8 mouse cellular contexts compared by ENCODE assay signal in genomic region chr12:76534233-76534632, GRCm38 (mm10). TPM values are rescaled to one million over a fixed set of nuclear protein-coding genes. Genes with fewer than 3 reads are reported as not detected.
DNase-seq lines count a peak whose midpoint lies in the region; ATAC-seq and TF ChIP-seq lines count a peak whose summit lies in the region.

No protein-coding gene starts in this region.

- no peak for TF ChIP-seq CTCF in cerebellum, adult 2 months (IDR thresholded peaks at IDR 0.05; ENCODE audit: borderline replicate concordance, insufficient read depth, low read depth, low read length)

- TF ChIP-seq POLR2A in cerebellum, adult 2 months (IDR thresholded peaks at IDR 0.05; ENCODE audit: borderline replicate concordance, insufficient read depth, low read length) = no peak

- ATAC-seq in liver, embryonic 12.5 days = no peak
- no peak for ATAC-seq in stomach, embryonic 16.5 days (ENCODE audit: insufficient read depth, low FRiP score)

- no peaks in the 10 kb centered on the region for H3K36me3 ChIP-seq in liver, embryonic 12.5 days
- no peaks in the 10 kb centered on the region for H3K36me3 ChIP-seq in stomach, embryonic 16.5 days (ENCODE audit: control insufficient read depth, insufficient read depth, low read length)

- no peaks in the 10 kb centered on the region for H3K27me3 ChIP-seq in cerebellum, adult 2 months (ENCODE audit: control insufficient read depth, insufficient read depth, low read length)
- H3K27me3 ChIP-seq in liver, embryonic 12.5 days (replicated peaks) = peaks cover 83% of the 10 kb centered on the region
- no peaks in the 10 kb centered on the region; the same call in 1 of the 2 replicates for H3K27me3 ChIP-seq in stomach, embryonic 16.5 days (ENCODE audit: control insufficient read depth, insufficient read depth, low read length)

- 12% methylated on average over 11 of the region's 11 CpGs for WGBS in cerebellum, adult 2 months
- WGBS in liver, embryonic 12.5 days (ENCODE audit: insufficient replicate concordance) = 0% methylated on average over 11 of the region's 11 CpGs
- WGBS in stomach, embryonic 16.5 days = 1% methylated on average over 11 of the region's 11 CpGs

- peak overlapping the region; percentile 61 for H3K9ac ChIP-seq in liver, embryonic 12.5 days
- peak overlapping the region; percentile 88 for H3K9ac ChIP-seq in stomach, embryonic 16.5 days (ENCODE audit: low read length)

- peak overlapping the region; percentile 72 for H3K4me2 ChIP-seq in liver, embryonic 12.5 days
- peak overlapping the region; percentile 96 for H3K4me2 ChIP-seq in stomach, embryonic 16.5 days (ENCODE audit: low read depth, low read length)

- no peaks in the 10 kb centered on the region for H3K9me3 ChIP-seq in liver, embryonic 12.5 days (replicated peaks)
- no peaks in the 10 kb centered on the region for H3K9me3 ChIP-seq in stomach, embryonic 16.5 days (replicated peaks; ENCODE audit: control insufficient read depth, low read length)

- no peak for DNase-seq in cerebellum, adult 2 months
- no peak for DNase-seq in cerebellum, adult 9-11 months
- DNase-seq in thymus, postnatal 4 days = peak; percentile 47
- DNase-seq in thymus, postnatal 10 days (ENCODE audit: low spot score in 2 of 2) = no peak
- DNase-seq in gastrocnemius, postnatal 25 days = no peak
- DNase-seq in right cerebral cortex, postnatal 36 days (ENCODE audit: low spot score in 2 of 2) = no peak

- H3K4me1 ChIP-seq in cerebellum, adult 2 months (ENCODE audit: control insufficient read depth, insufficient read depth, low read length) = 0 out of 2 replicates have a peak, but pooled peaks cover 3% of the 10 kb centered on the region
- H3K4me1 ChIP-seq in liver, embryonic 12.5 days = peaks cover 41% of the 10 kb centered on the region
- peaks cover 25% of the 10 kb centered on the region for H3K4me1 ChIP-seq in stomach, embryonic 16.5 days (ENCODE audit: control insufficient read depth, insufficient read depth, low read length)

- H3K27ac ChIP-seq in cerebellum, adult 2 months (ENCODE audit: insufficient read depth, low read length) = peak overlapping the region; percentile 3; the same call in 1 of the 2 replicates
- H3K27ac ChIP-seq in liver, embryonic 12.5 days = peak overlapping the region; percentile 63
- H3K27ac ChIP-seq in stomach, embryonic 16.5 days (ENCODE audit: low read length) = peak overlapping the region; percentile 94

- H3K4me3 ChIP-seq in cerebellum, adult 2 months (replicated peaks; ENCODE audit: insufficient read depth, low read depth, low read length) = peak overlapping the region; percentile 78
- peak overlapping the region; percentile 56 for H3K4me3 ChIP-seq in liver, embryonic 12.5 days
- peak overlapping the region; percentile 77 for H3K4me3 ChIP-seq in stomach, embryonic 16.5 days (replicated peaks; ENCODE audit: low read length)

RNA-seq across cellular contexts. Expression of gene Plekhg3, which starts 3.5 kb away (rescaled TPM):
- 30.1 and 34.4 TPM in 2 replicates for polyA plus RNA-seq in cerebellum, adult 2 months (2012; rRNA removed)
- polyA plus RNA-seq in liver, embryonic 12.5 days (2016; fragmentation: Nextera tagmentation; extraction: Ambion mirVana) = 3.2 and 3.3 TPM in 2 replicates
- polyA plus RNA-seq in stomach, embryonic 16.5 days (2015; fragmentation: Nextera tagmentation; extraction: Ambion mirVana) = 10.2 and 11.6 TPM in 2 replicates
- 1 to 10 TPM; 6.1 to 7.6 TPM for total RNA-seq in gastrocnemius, postnatal 25 days (2021)

Comparison
In these comparisons a context has a peak if more than half of its experiments do, and no peak if none do; other contexts are left out.
1. H3K27ac ChIP-seq: peak in every context shown above with its lines; median percentile 94 in stomach, embryonic 16.5 days; 63 in liver, embryonic 12.5 days; 3 in cerebellum, adult 2 months.